9 mouse cellular contexts compared by ENCODE assay signal in genomic region chr13:71001278-71001677, GRCm38 (mm10).
DNase-seq lines count a peak whose midpoint lies in the region; ATAC-seq and TF ChIP-seq lines count a peak whose summit lies in the region.
"Had no signal": no experiment of that assay in that cellular context is flagged by ENCODE, and none has a peak within 500 bp of the region (broad histone marks: within the 10 kb centered on the region; RNA-seq: fewer than 3 reads in every experiment).

No protein-coding gene starts in this region.

- TF ChIP-seq POLR2A in liver, adult 2 months (IDR thresholded peaks at IDR 0.05; ENCODE audit: extremely low read depth, insufficient read depth, low read length), result no peak
- no peak for TF ChIP-seq POLR2A in olfactory bulb, adult 2 months (IDR thresholded peaks at IDR 0.05; ENCODE audit: insufficient read depth, low read depth, low read length)

- H3K36me3 ChIP-seq in heart, embryonic 12.5 days, result no peaks in the 10 kb centered on the region
- H3K36me3 ChIP-seq in liver, adult 2 months (ENCODE audit: control insufficient read depth, insufficient read depth, low read length), result no peaks in the 10 kb centered on the region
- H3K36me3 ChIP-seq: G1E had no signal

- H3K9ac ChIP-seq in heart, embryonic 12.5 days, result no peak overlapping the region
- no peak overlapping the region for H3K9ac ChIP-seq in liver, adult 2 months (ENCODE audit: low read depth, low read length)

- TF ChIP-seq CTCF in liver, adult 2 months (IDR thresholded peaks at IDR 0.05; ENCODE audit: low read depth, low read length), result peak; percentile 60
- TF ChIP-seq CTCF in olfactory bulb, adult 2 months (IDR thresholded peaks at IDR 0.05; ENCODE audit: insufficient read depth, low read depth, low read length), result peak; percentile 53; the same call in 1 of the 2 replicates

- 0 out of 2 replicates have a peak, but pooled peaks cover 9% of the 10 kb centered on the region for H3K27me3 ChIP-seq in heart, embryonic 12.5 days (replicated peaks)
- no peaks in the 10 kb centered on the region for H3K27me3 ChIP-seq in liver, adult 2 months (ENCODE audit: control insufficient read depth, insufficient read depth, low read length)

- no peak overlapping the region for H3K27ac ChIP-seq in heart, embryonic 12.5 days (ENCODE audit: poor library complexity, severe bottlenecking)
- H3K27ac ChIP-seq in liver, adult 2 months (replicated peaks; ENCODE audit: insufficient read depth, low read depth, low read length), result no peak overlapping the region
- H3K27ac ChIP-seq in olfactory bulb, adult 2 months (ENCODE audit: insufficient read depth, low read depth, low read length), result no peak overlapping the region

- no peaks in the 10 kb centered on the region for H3K79me2 ChIP-seq in liver, adult 2 months (ENCODE audit: control insufficient read depth, insufficient read depth, low read length)

- H3K9me3 ChIP-seq in heart, embryonic 12.5 days (replicated peaks), result no peaks in the 10 kb centered on the region

- no peak overlapping the region for H3K4me2 ChIP-seq in heart, embryonic 12.5 days

- DNase-seq in heart, adult 8-10 months (ENCODE audit: low spot score), result peak; percentile 7
- peak; percentile 78 for DNase-seq in embryo, embryonic 10.5 days (ENCODE audit: low spot score)
- DNase-seq in kidney, postnatal 10 days, result peak; percentile 86
- DNase-seq in liver, adult 2 months (ENCODE audit: extremely low read depth, low read depth, low spot score), result peak; percentile 35
- DNase-seq in urinary bladder, postnatal 25 days (ENCODE audit: low spot score), result peak; percentile 55

- no peak overlapping the region for H3K4me3 ChIP-seq in heart, embryonic 12.5 days
- H3K4me3 ChIP-seq in liver, adult 2 months (ENCODE audit: insufficient read depth, low read depth, low read length), result no peak overlapping the region
- no peak overlapping the region for H3K4me3 ChIP-seq in olfactory bulb, adult 2 months (ENCODE audit: insufficient read depth, low read depth, low read length)

- no peak for ATAC-seq in heart, embryonic 12.5 days (ENCODE audit: insufficient number of reproducible peaks, low FRiP score)
- ATAC-seq in granulocyte monocyte progenitor cell, adult 5-6 weeks (replicated peaks; ENCODE audit: poor library complexity, severe bottlenecking), result peak; percentile 50; the same call in 1 of the 2 replicates

- 7% methylated on average over 2 of the region's 2 CpGs for WGBS in heart, embryonic 12.5 days
- 8% methylated on average over 2 of the region's 2 CpGs for WGBS in liver, adult 2 months
- WGBS in olfactory bulb, adult 2 months, result 10% methylated on average over 2 of the region's 2 CpGs

- no peaks in the 10 kb centered on the region for H3K4me1 ChIP-seq in heart, embryonic 12.5 days (replicated peaks)
- peaks cover 14% of the 10 kb centered on the region for H3K4me1 ChIP-seq in liver, adult 2 months (ENCODE audit: control insufficient read depth, insufficient read depth, low read length)
- H3K4me1 ChIP-seq in olfactory bulb, adult 2 months (ENCODE audit: control insufficient read depth, insufficient read depth, low read length), result no peaks in the 10 kb centered on the region

Comparison
In these comparisons a context has a peak if more than half of its experiments do, and no peak if none do; other contexts are left out.
1. DNase-seq: peak in every context shown above with its lines; median percentile 86 in kidney, postnatal 10 days; 78 in embryo, embryonic 10.5 days; 55 in urinary bladder, postnatal 25 days; 35 in liver, adult 2 months; 7 in heart, adult 8-10 months.